Mouse (Mus musculus) lung, postnatal 14 days (tissue): ENCODE data around the gene Srprb.

Source experiments
- DNase-seq: peaks from one replicate; pipeline ENCODE4 v3.0.0; 2021

Gene Srprb

GRCm38 (mm10) chr9:103201561-103202260 is at the start of gene Srprb:
Gene Srprb, minus strand, starts transcription at chr9:103202137.
- DNase-seq = peak; percentile 94

- no peak for DNase-seq
Observed at GRCm38 (mm10) chr9:103248618-103249017, 46.7 kb upstream of the Srprb start.

DNA sequence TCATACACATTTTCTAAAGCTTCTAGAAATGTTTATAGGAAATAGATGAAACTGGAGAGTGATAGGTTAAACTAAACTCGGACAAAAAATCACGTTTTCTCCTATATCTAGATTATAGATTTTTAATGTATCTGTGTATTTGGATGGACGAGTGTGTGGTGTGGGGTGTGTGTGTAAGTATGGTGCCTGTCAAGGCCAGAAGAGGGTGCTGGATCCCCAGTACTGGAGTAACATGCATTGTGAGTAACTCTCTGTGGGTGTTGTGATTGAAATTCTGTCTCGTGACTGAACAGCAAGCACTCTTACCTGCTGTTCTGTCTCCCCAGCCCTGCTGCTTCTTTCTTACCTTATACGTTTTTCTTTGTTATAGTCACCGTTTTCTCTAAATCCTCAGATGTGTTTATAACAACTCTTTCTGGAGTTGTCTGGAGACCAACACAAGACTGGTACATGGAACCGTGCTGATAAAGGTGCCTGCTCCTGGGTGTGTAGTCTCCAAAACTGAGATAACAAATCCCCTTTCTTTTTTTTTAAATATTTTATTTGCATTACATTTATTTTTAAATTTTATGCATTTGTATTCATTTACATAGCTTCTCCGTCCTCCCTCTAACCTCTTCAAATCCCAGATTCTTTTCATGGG is 44.7 kb upstream of the Srprb start:
- no peak for DNase-seq

- no peak for DNase-seq
Observed at GRCm38 (mm10) chr9:103243640-103244039, 41.7 kb upstream of the Srprb start.

- no peak for DNase-seq
Observed at GRCm38 (mm10) chr9:103241206-103241605, 39.3 kb upstream of the Srprb start.

DNA sequence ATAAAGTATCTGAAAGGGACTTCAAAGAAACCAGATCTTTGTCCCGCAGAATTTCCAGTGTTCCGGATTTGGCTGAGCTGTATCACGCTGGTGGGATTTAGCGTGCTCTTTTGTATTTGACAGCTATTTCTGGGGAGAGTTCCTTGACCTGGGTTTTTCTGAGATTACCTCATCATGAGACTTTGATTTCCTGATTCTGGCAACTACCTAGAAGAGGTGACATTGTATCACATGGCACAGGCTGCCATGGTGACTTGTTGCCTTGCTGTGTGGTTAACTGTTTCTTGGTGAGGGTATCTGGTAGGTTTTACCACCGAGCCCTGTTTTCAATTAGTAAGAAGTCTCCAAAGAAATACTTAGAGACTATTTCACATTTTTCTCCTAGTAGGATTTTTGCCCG is 37.5 kb upstream of the Srprb start:
- no peak for DNase-seq

GRCm38 (mm10) chr9:103234565-103235165 is 32.7 kb upstream of the Srprb start:
- DNase-seq = peak; percentile 25

DNA sequence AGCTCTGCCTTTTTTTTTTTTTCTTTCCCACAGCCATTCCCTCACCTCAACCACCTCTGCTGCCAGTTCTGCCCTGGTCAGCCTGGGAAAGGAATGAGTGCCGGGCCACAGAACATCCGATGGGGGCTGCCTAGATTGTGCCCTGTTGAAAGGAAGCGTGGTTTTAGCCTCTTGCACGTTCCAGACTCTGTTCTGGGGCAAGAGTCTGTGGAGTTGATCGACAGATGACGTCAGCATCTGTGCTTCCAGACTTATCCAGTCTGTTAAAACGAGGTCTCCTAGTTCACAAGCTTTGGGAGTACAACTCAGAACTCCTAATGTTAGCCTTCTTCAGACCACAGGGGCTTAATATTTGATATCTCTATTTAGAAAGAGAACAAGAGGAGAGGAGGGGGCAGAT is 32.1 kb upstream of the Srprb start:
- no peak for DNase-seq

GRCm38 (mm10) chr9:103233006-103233395 is 31.1 kb upstream of the Srprb start:
- DNase-seq = peak; percentile 29

GRCm38 (mm10) chr9:103232232-103233005 is 30.5 kb upstream of the Srprb start:
- no peak for DNase-seq

DNA sequence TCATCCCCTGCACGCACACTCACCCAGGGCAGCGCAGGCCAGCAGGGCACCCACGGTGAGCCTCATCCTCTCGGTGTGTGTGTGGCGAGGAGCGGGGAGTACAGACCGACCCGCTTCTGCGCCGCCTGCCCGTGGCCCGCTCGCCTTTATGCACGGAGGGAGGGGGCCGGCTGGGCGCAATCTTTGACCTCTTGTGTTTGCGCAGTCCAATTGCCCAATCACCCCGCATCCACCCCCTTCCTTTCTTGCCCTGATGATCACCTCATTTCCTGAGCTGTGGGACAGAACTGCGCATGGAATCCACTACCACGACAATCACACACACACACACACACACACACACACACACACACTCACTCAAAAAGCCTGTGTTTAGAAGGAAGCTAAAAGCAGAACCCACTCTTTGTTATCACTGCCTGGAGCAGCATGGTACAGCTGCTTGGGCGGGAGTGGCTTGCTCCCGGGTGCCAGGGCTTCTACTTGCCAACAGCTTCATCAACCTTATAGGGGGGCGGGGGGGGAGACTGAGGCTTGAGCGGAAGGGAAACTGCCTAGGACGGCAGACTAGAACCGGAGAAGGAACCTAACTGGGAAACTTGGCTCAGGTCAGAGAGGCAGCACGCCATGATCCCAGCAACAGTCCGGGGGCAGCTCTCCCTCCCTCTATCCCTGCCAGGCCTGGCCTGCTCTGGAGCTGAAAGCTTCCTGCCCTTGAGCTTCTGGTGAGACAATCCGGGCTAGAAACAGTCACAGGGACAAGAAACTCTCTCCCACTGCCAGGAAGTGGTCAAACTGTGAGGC is 28.4 kb upstream of the Srprb start, which contains the start of the genes Gm20425 and Trf:
TSS of gene Gm20425 (minus strand) at position 157 of the 801 bp plus-strand sequence.
TSS of gene Trf (minus strand) at position 294 of the 801 bp plus-strand sequence.
- peak; percentile 71 for DNase-seq

DNA sequence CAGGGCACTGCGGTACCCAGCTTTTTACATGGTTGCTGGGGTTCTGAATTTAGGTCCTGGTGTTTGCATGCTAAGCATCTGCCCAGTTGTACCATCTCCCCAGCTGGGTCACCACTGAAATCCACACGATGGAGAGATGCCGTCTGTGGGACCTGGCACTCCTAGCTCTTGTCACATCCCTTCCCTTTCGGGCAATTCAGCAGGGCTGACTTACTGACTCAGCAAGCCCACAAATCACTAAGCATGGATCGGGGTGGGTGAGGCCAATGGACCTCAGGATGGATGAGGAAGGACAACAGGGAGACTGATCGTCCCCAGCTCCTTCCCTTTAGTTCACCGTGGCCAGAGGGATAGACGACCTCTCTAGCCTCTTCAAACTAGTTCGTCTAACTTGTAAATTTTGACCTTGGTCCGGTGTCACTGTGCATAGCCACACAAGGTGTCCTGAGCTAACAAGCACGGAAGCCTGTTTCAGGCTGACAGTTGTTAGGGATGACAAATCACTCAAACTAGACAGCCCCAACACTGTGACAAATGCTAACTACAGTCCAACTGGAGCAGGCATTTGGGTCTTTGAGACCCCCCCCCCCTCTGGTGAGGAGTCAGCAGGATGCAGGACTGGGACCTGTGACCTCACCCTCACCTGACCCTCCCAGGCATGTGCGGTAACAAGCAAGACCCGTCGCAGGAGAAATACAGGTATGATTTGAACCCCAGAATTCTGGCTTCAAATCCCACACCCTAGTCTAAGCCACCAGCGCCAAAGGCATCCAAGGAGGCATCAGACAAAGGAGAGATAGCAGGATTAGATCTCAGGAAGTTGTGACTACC is 27.3 kb upstream of the Srprb start:
- no peak for DNase-seq

- DNase-seq = no peak
Observed at GRCm38 (mm10) chr9:103228370-103229003, 26.6 kb upstream of the Srprb start.

DNA sequence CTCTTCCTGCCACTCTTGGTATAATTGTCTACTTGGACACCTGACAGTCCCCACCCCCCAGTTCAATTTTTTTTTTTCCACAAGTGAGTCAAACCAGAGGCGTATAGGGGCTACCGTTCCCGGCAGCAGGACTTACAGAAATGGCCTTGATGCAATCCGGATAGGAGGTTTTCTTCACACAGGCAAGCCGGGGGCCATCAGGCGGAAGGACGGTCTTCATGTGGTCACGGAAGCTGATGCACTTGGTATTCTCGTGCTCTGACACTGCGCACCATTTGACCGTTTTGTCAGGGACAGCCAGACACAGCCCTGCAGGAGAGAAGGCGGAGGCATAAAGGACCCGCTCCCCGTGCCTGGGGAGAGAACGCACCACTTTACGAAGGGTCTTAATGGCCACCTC is 25.8 kb upstream of the Srprb start:
- no peak for DNase-seq

- DNase-seq = peak; percentile 51
Observed at GRCm38 (mm10) chr9:103226806-103227205, 24.9 kb upstream of the Srprb start.

GRCm38 (mm10) chr9:103225464-103225863 is 23.5 kb upstream of the Srprb start:
- DNase-seq = peak; percentile 40

GRCm38 (mm10) chr9:103224721-103225120 is 22.8 kb upstream of the Srprb start:
- DNase-seq = no peak

DNA sequence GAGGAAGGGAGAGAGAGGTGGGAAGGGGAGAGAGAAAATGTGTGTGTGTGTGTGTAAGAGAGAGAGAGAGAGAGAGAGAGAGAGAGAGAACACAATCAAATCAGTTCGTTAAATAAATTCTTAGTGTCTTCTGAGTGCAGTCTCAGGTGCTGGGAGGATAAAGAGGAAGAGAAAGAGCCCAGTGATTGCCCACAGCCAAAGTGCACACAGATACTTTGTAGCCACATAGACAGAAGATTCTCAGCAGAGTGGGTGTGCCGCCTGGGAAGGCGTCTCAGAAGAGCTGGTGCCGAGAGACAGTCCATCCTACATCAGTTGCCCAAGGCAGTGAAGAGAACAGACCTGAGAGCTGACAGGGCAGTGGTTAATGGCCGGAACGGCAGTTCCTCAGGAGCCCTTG is 12.3 kb upstream of the Srprb start:
- no peak for DNase-seq

DNA sequence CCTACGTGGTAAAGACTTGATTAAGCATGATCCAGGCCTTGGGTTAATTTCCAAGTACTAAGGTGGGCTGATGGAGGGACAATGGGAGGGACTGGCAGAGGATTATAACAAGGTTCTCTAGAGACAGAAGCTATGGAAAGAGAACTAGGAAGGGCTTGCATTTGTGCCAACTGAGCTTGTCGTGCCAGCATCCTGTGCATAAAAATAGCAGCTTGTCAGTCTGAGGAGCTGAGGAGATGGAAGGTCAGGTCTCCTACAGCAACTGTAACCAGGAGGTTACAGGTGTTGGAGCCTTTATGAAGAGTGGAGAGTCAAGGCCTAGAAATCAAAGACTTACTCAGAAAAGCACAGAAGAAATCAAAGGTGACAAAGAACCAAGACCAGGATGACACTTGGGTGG is 11.7 kb upstream of the Srprb start:
- DNase-seq = no peak

GRCm38 (mm10) chr9:103212654-103213420 is 10.9 kb upstream of the Srprb start:
- DNase-seq = no peak
